Mouse (Mus musculus) bone marrow, adult 2 months (tissue): ENCODE results near the gene Cyyr1.

Experiments
- CTCF ChIP-seq: fragments of 200-500 bp; IDR thresholded peaks from 2 replicates; pipeline ENCODE4 v1.5.1; 2011; ENCODE audit warnings: low read length, control low read depth; ENCODE audit not compliant: control insufficient read depth, insufficient read depth
- POLR2A ChIP-seq: fragments of 200-500 bp; IDR thresholded peaks from 2 replicates; pipeline ENCODE4 v1.6.1; 2011; ENCODE audit warnings: low read depth, mild to moderate bottlenecking, control low read depth, low read length, borderline replicate concordance; ENCODE audit not compliant: control insufficient read depth

DNA sequence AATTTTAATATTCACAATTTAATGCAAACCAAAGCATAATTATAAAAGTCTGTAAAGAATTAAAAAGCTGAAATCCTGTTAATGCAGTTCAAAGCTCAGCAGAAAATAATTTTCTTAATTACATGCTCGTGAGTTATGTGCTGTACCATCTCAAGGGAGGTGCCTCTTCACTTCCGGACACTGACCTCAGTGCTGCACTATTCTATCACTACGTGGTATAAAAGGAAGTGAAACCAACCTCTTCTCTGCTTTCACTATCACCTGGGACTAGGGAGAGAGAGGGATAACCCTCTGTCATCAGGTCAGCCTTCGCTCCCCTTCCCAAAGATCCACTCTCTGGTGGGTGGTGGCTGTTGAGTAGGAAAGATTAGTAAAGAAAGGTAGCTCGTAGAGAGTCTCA is 13.3 kb upstream of the Cyyr1 start:
- TF ChIP-seq POLR2A (no peak), CTCF (no peak)
